Mouse (Mus musculus): ENCODE results near the gene Abca1.

DNA sequence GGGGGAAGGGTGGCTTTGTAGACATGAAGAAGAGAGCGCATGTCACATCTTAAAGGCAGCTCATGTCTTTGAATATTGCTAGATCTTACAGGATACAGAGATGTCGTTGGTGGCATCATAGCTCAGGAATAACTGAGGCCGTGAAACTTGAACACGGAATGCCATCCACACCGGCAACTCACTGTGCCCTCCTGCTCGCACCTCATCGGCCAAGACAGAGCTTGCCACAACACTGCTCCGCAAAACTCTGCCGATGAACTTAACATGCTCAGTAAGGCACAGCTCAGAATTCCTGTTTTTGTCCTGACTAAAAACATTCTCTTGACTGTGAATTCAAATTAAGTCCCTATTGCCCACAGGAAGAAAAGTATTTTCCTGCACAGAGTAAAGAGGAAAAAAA lies 59.2 kb downstream of the Abca1 start:
- TF ChIP-seq POLR2A (IDR thresholded peaks at IDR 0.05; ENCODE audit: extremely low read depth, insufficient read depth, low read length) (no peak), CTCF (IDR thresholded peaks at IDR 0.05; ENCODE audit: extremely low read depth, insufficient read depth, low read length) (no peak)

All from cortical plate, adult 2 months (tissue).